Mouse (Mus musculus) C2C12 (cell line): ENCODE measurements around the gene Samd4. TPM values are rescaled to one million over a fixed set of nuclear protein-coding genes. Genes with fewer than 3 reads are reported as not detected.

Experiments
- H3K27me3 ChIP-seq: one replicate; pipeline ENCODE4 v1.6.1; 2011; ENCODE audit not compliant: control insufficient read depth, insufficient read depth, insufficient read length
- H3K36me3 ChIP-seq: one replicate; pipeline ENCODE4 v1.6.1; 2011; ENCODE audit not compliant: control insufficient read depth, insufficient read depth
- H3K4me3 ChIP-seq: one replicate; pipeline ENCODE4 v1.5.1; 2011; ENCODE audit warnings: mild to moderate bottlenecking, control low read depth; ENCODE audit not compliant: poor library complexity, insufficient read depth, severe bottlenecking
- H3K79me2 ChIP-seq: one replicate; pipeline ENCODE4 v1.6.1; 2011; ENCODE audit not compliant: control insufficient read depth, insufficient read depth
- H3K79me3 ChIP-seq: one replicate; pipeline ENCODE4 v1.6.1; 2011; ENCODE audit warnings: low read depth, control low read depth
- H3ac ChIP-seq: one replicate; pipeline ENCODE3; 2011; ENCODE audit warnings: low read depth; ENCODE audit not compliant: control insufficient read depth, insufficient read length
- CEBPB ChIP-seq: IDR thresholded peaks from one replicate; pipeline ENCODE4 v1.6.1; 2011; ENCODE audit warnings: low read depth, mild to moderate bottlenecking, control low read depth, moderate library complexity
- CTCF ChIP-seq: IDR thresholded peaks from one replicate; pipeline ENCODE4 v1.5.1; 2011; ENCODE audit not compliant: control insufficient read depth, insufficient read depth, insufficient read length
- FOSL1 ChIP-seq: IDR thresholded peaks from one replicate; pipeline ENCODE4 v1.8.0; 2011; ENCODE audit warnings: mild to moderate bottlenecking, low read length; ENCODE audit not compliant: poor library complexity, insufficient read depth, severe bottlenecking
- MAX ChIP-seq: IDR thresholded peaks from one replicate; pipeline ENCODE4 v1.6.1; 2011; ENCODE audit warnings: mild to moderate bottlenecking, control low read depth
- MYOD1 ChIP-seq: IDR thresholded peaks from one replicate; pipeline ENCODE4 v1.6.1; 2011; ENCODE audit warnings: low read depth; ENCODE audit not compliant: control insufficient read depth, insufficient read length
- MYOG ChIP-seq: IDR thresholded peaks from one replicate; pipeline ENCODE4 v1.6.1; 2011; ENCODE audit not compliant: control insufficient read depth, insufficient read length; ENCODE audit errors: extremely low read depth
- USF1 ChIP-seq: IDR thresholded peaks from one replicate; pipeline ENCODE4 v1.6.1; 2011; ENCODE audit warnings: low read depth, mild to moderate bottlenecking, control low read depth, moderate library complexity
- polyA plus RNA-seq: library from polyadenylated mRNA; unstranded; fragments of >200 nt; fragmentation: generic; extraction: Trizol; gene quantifications from one replicate; pipeline ENCODE4 v1.2.1, GENCODE M21; 2012; ENCODE audit warnings: missing spikeins

Samd4 gene
- polyA plus RNA-seq, 1 experiment: 9.9 TPM

DNA sequence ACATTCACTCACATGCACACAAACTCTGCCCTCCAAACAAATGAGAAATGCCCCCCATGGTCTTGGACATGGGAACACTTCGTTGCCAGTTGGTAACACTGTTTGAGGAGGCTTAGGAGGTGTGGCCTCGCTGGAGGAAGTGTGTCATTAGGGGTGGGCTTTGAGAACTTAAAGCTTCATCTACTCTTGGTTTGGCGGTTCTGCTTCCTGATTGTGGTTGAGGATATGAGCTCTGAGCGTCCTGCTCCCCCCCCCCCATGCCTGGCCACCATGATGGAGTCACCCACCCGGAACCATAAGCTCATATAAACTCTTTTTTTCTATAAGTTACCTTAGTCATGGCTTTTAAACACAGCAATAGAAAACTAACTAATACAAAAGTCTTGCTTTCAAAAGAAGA is 80.2 kb downstream of the Samd4 start:
- H3K4me3 ChIP-seq: no peak overlapping the region
- H3ac ChIP-seq: no peak overlapping the region
- no peaks in the 10 kb centered on the region for H3K36me3 ChIP-seq
- H3K79me2 ChIP-seq: peaks cover 36% of the 10 kb centered on the region
- H3K27me3 ChIP-seq: no peaks in the 10 kb centered on the region
- peaks cover 6% of the 10 kb centered on the region for H3K79me3 ChIP-seq
- TF ChIP-seq MAX (no peak), CTCF (no peak), USF1 (no peak), CEBPB (no peak), FOSL1 (no peak), MYOD1 (no peak), MYOG (no peak)

DNA sequence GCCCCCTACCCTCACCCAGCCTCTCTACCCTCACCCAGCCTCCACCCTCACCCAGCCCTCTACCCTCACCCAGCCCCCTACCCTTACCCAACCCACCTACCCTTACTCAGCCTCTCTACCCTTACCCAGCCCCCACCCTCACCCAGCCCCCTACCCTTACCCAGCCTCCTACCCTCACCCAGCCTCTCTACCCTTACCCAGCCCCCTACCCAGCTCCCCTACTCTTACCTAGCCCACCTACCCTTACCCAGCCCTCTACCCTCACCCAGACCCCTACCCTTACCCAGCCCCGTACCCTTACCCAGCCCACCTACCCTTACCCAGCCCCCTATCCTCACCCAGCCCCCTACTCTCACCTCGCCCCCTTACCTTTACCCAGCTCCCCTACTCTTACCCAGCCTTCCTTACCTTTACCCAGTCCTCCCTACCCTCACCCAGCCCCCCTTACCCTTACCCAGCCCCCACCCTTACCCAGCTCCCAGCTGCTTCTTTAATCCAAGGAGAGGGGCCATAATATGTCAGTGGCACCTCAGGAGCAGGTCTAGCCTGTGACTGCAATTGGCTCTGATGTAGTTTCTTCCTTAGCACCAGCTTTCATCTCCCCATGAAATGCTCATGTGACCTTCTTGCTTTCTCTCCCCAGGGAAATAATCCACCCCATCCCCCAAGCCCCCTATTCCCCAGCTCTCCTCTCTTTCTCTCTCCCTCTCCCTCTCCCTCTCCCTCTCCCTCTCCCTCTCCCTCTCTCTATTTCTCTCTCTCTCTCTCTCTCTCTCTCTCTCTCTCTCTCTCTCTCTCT is 81.6 kb downstream of the Samd4 start:
- no peaks in the 10 kb centered on the region for H3K36me3 ChIP-seq
- peaks cover 8% of the 10 kb centered on the region for H3K79me3 ChIP-seq
- H3ac ChIP-seq: no peak overlapping the region
- H3K27me3 ChIP-seq: no peaks in the 10 kb centered on the region
- TF ChIP-seq USF1 (peak; percentile 62), MAX (no peak)
- H3K79me2 ChIP-seq: peaks cover 42% of the 10 kb centered on the region
- no peak overlapping the region for H3K4me3 ChIP-seq

DNA sequence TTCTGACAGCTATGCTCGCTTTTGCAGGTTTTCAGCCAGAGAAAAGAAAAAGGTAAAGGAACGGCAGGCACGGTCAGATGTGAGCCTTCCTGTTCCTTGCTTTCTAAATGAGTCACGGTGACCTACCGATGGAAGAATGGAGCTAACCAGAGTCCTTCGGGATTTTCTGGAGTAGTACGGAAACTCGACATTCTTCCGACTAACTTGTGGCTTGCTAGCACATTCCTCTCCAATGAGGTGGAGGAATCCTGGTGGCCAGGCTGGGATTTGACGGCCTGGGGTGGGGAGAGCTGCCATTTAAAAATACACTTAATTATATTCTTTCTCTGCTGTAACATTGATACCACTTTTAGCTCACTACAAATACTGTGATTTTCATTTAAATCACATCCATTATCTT is 83.6 kb downstream of the Samd4 start:
- TF ChIP-seq CTCF (no peak), FOSL1 (peak; percentile 88)
- H3K4me3 ChIP-seq: no peak overlapping the region
- peaks cover 14% of the 10 kb centered on the region for H3K79me3 ChIP-seq
- peaks cover 50% of the 10 kb centered on the region for H3K79me2 ChIP-seq
- no peak overlapping the region for H3ac ChIP-seq
- H3K36me3 ChIP-seq: peaks cover 2% of the 10 kb centered on the region
- H3K27me3 ChIP-seq: no peaks in the 10 kb centered on the region

GRCm38 (mm10) chr14:46968046-46968445 is 85.4 kb downstream of the Samd4 start:
- H3K4me3 ChIP-seq: no peak overlapping the region
- no peaks in the 10 kb centered on the region for H3K27me3 ChIP-seq
- peaks cover 69% of the 10 kb centered on the region for H3K79me2 ChIP-seq
- H3K79me3 ChIP-seq: peaks cover 24% of the 10 kb centered on the region
- peaks cover 8% of the 10 kb centered on the region for H3K36me3 ChIP-seq
- no peak overlapping the region for H3ac ChIP-seq
- TF ChIP-seq MAX (no peak), MYOD1 (no peak), MYOG (no peak), USF1 (no peak), CTCF (no peak), FOSL1 (no peak), CEBPB (no peak)

DNA sequence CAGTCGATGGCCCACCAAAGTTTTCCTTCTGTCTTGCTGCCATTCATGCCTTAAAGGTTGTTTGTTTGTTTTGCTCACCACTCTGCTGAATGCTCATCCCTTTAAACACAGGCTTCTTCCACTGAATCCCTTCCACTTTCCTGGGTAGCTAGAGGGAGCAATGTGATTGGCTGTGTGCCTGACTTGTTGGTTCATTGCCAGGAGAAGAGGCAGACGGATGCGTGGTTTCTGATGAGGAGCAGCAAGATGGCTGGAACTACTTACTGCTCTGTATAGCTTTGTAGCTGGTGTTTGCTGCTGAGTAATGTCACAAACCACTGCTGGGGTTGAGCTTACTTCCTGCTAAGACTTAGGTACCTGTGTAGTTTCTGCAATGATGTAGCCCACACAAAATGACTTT is 88.0 kb downstream of the Samd4 start:
- no peaks in the 10 kb centered on the region for H3K27me3 ChIP-seq
- no peak overlapping the region for H3ac ChIP-seq
- H3K79me2 ChIP-seq: peaks cover 89% of the 10 kb centered on the region
- no peak overlapping the region for H3K4me3 ChIP-seq
- H3K79me3 ChIP-seq: peaks cover 34% of the 10 kb centered on the region
- TF ChIP-seq USF1 (no peak), FOSL1 (no peak), CTCF (no peak), MYOG (no peak), MYOD1 (no peak), MAX (no peak), CEBPB (no peak)
- peaks cover 13% of the 10 kb centered on the region for H3K36me3 ChIP-seq

GRCm38 (mm10) chr14:46971802-46972201 is 89.1 kb downstream of the Samd4 start:
- no peaks in the 10 kb centered on the region for H3K27me3 ChIP-seq
- H3K4me3 ChIP-seq: no peak overlapping the region
- H3K79me3 ChIP-seq: peaks cover 34% of the 10 kb centered on the region
- TF ChIP-seq USF1 (no peak), FOSL1 (no peak), MYOD1 (peak; percentile 11), MYOG (no peak), CEBPB (no peak), CTCF (no peak), MAX (peak; percentile 56)
- H3K79me2 ChIP-seq: peaks cover 96% of the 10 kb centered on the region
- peaks cover 13% of the 10 kb centered on the region for H3K36me3 ChIP-seq
- H3ac ChIP-seq: no peak overlapping the region
